Mouse (Mus musculus): Measurements from ENCODE around the gene Parp11.

The Parp11 gene

DNA sequence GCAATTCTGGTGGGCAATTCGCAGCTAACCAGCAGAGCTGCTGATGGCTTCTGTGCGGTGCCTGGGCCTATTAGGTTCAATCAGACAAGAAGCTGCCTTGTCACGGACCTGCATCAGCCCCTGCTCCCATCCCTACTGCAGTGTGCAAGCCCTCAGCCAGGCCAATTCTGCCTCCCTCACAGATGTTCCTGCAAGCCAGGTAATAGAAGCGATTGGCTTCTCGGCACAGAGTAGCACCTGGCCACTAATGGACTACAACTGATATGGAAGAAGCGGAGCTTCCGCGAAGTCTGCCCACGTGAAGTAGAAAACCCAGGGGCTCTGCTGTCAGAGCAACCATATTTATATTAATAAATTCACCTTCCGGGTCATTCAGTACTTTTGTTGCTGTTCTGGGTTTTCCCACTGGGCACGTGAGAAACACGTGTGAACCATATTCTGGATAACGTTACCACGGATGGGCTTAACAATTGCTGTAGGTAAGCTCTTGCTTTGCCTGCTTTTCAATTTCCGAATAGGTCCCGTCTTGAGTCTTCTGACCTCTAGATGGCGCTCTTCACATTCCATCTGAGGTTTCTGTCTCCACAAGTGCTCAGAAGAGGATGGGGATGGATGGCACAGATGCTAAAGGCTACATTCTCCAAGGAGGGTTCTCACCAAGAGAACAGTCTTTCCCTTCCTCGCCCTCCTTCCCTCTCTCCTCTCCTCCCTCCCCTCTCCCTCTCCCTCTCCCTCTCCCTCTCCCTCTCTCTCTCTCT, 95.2 kb downstream of the Parp11 start:
- peak; percentile 81 for DNase-seq (ENCODE audit: extremely low spot score, low read depth, low spot score)
